Mouse (Mus musculus) ES-E14 (cell line): Measurements from ENCODE around the gene Wnt7a. TPM values are rescaled to one million over a fixed set of nuclear protein-coding genes. Genes with fewer than 3 reads are reported as not detected.

Source experiments
- DNase-seq: peaks from one replicate; pipeline ENCODE4 v3.0.0-alpha.2; 2013; ENCODE audit warnings: low read depth, low spot score
- H3K27ac ChIP-seq: 2 replicates; pipeline ENCODE4 v1.5.1; 2012; ENCODE audit warnings: low read depth, mild to moderate bottlenecking, low read length, moderate library complexity, mixed read lengths; ENCODE audit not compliant: poor library complexity, insufficient read depth, severe bottlenecking
- H3K36me3 ChIP-seq: 2 replicates; pipeline ENCODE4 v1.6.1; 2012; ENCODE audit warnings: mild to moderate bottlenecking, low read length, moderate library complexity, mixed read lengths; ENCODE audit not compliant: control insufficient read depth, poor library complexity, insufficient read depth, severe bottlenecking
- H3K4me1 ChIP-seq, 2 experiments: fragments of 150-350 bp in 1 of 2; sonication (generic) in 1 of 2; 2 replicates each; pipeline ENCODE4 v1.6.1; 2012; ENCODE audit warnings: low read length in 2 of 2, mild to moderate bottlenecking in 1 of 2, mixed read lengths in 1 of 2; ENCODE audit not compliant: control insufficient read depth in 2 of 2, insufficient read depth in 2 of 2, poor library complexity in 1 of 2
- H3K4me3 ChIP-seq, 2 experiments: fragments of 150-350 bp in 1 of 2; sonication (generic) in 1 of 2; 2 replicates each; pipeline ENCODE4 v1.5.1; 2012; ENCODE audit warnings: low read length in 2 of 2, low read depth in 1 of 2, mild to moderate bottlenecking in 1 of 2, mixed read lengths in 1 of 2; ENCODE audit not compliant: insufficient read depth in 1 of 2, poor library complexity in 1 of 2, severe bottlenecking in 1 of 2
- H3K9ac ChIP-seq: 2 replicates; pipeline ENCODE4 v1.6.1; 2012; ENCODE audit warnings: low read depth, mild to moderate bottlenecking, low read length, mixed read lengths; ENCODE audit not compliant: poor library complexity, insufficient read depth, severe bottlenecking
- H3K9me3 ChIP-seq: fragments of 150-350 bp; sonication (generic); 2 replicates; pipeline ENCODE4 v1.6.1; 2012; ENCODE audit warnings: low read depth, mild to moderate bottlenecking, low read length; ENCODE audit not compliant: control insufficient read depth, insufficient read depth
- CHD2 ChIP-seq: IDR thresholded peaks from 2 replicates; pipeline ENCODE4 v1.6.1; 2014; ENCODE audit warnings: mild to moderate bottlenecking, low read depth, low read length, inconsistent platforms
- HCFC1 ChIP-seq: IDR thresholded peaks from 2 replicates; pipeline ENCODE4 v1.6.1; 2012; ENCODE audit warnings: low read length, inconsistent platforms, borderline replicate concordance; ENCODE audit not compliant: insufficient read depth
- MAFK ChIP-seq: IDR thresholded peaks from 2 replicates; pipeline ENCODE4 v1.6.1; 2014; ENCODE audit warnings: mild to moderate bottlenecking, low read depth, low read length, inconsistent platforms; ENCODE audit not compliant: insufficient read depth
- ZC3H11A ChIP-seq: IDR thresholded peaks from 2 replicates; pipeline ENCODE4 v1.6.1; 2012; ENCODE audit warnings: low read depth, mild to moderate bottlenecking, inconsistent platforms, low read length, borderline replicate concordance
- ZNF384 ChIP-seq: IDR thresholded peaks from 2 replicates; pipeline ENCODE4 v1.6.1; 2012; ENCODE audit warnings: low read depth, low read length, inconsistent platforms
- in situ Hi-C, 2 experiments: fragments of 600-800 bp; cut with MboI; formaldehyde crosslinking; loops; one replicate each; pipeline ENCODE4 v1.15.1; 2025; ENCODE audit warnings: low sequenced_read_pairs in 2 of 2, inconsistent platforms in 1 of 2; ENCODE audit not compliant: unreplicated experiment in 2 of 2
- total RNA-seq: library from RNA; depleted of rRNA; stranded (reverse); fragments of 300-350 nt; gene quantifications from 2 replicates; pipeline ENCODE4 v1.2.3, GENCODE M21; 2012

Wnt7a gene
- total RNA-seq, 1 experiment, result 1.0 TPM

DNA sequence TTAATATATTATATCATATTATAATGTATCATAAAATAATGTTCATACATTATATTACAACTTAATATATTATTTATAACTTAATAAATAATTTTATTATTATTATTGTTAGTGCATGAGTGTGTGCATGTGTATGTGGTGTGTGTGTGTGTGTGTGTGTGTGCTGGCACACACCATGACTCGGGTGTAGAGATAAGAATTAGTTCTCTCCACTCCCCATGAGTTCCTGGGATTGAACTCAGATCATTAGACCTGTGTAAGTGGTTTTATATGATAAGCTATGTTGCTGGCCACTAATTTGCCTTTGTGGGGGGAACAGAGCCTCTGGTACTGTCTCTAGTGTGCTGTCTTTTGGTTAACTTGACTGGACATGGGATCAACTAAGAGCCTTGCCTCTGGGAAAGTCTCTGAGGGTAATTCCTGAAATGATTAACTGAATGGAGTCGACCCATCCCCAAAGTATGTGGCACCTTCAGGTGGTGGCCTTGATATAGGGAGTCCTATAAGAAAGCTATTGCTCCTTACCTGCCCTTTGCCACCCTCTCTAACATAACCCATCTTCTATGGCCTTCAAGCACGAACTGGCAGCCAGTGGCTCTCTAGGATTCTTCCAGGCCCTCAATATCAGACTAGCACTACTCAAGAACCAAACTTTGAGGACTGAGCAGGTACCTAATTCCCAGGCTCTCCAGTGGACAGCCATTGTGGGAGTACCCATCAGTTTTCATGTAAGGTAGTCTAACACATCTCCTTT lies 38.5 kb upstream of the Wnt7a start:
- H3K9me3 ChIP-seq, result no peaks in the 10 kb centered on the region
- H3K9ac ChIP-seq, result no peak overlapping the region
- 0 out of 4 replicates have a peak, but pooled peaks cover 0 to 2% of the 10 kb centered on the region in 2 experiments for H3K4me1 ChIP-seq
- TF ChIP-seq ZNF384, result no peak
- TF ChIP-seq CHD2, result no peak
- no peak for TF ChIP-seq HCFC1
- no peak for TF ChIP-seq ZC3H11A
- no peak for DNase-seq
- no peak overlapping the region for H3K4me3 ChIP-seq
- in situ Hi-C loops, result no loop called here
- no peak overlapping the region for H3K27ac ChIP-seq
- H3K36me3 ChIP-seq, result no peaks in the 10 kb centered on the region

DNA sequence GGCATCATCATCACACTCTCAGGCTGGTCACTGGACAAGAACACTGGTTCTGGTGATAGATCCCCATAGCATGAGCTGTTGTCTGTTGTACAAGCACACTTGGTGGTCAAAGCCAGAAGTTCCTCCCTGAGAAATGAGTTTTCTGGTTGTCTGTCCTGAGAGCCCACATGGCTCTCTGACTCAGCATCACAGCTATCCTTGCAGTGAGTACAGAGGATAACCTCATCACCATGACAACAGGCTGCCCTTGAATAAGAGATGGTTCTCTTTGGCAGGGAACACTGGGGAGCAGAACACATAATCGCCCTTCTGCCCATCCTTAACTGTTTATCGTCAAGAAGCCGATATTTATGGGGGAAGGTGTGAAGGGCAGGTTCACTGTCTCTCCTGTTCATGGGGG lies 34.2 kb upstream of the Wnt7a start:
- Histone ChIP-seq H3K9me3 (no peaks in the 10 kb centered on the region), H3K4me3 (no peak overlapping the region), H3K36me3 (no peaks in the 10 kb centered on the region), H3K9ac (no peak overlapping the region), H3K4me1 (peaks cover 0 to 3% of the 10 kb centered on the region in 2 experiments; a peak in 1 of 4 replicates), H3K27ac (no peak overlapping the region)
- in situ Hi-C loops, result no loop called here
- DNase-seq, result no peak
- TF ChIP-seq HCFC1 (no peak), ZC3H11A (no peak), CHD2 (no peak), MAFK (no peak), ZNF384 (no peak)

DNA sequence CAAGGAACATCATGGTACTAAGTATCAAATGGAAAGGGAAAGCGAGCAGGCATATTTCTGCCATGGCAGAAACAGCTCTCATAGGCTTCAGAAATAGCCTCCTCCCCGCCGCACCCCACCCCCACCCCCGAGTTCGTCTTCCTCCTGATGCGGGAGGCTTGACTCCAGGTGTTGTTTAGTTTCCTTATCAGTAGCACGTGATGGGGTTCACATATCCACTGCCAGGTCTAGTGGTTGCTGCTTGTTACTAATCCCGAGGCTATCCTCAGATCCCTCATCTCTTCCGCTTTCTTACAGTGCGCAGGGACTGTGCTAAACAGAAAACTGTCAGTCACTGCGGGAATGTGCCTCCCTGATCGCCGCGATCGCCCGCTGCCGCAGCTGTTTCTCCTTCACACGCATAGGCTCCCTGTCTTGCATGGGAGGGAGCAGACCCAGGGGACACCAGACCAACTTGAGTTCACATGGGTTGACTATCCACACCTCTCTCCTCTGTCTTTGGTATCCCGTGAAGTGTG lies 30.0 kb upstream of the Wnt7a start:
- Histone ChIP-seq H3K9ac (peak overlapping the region; percentile 94), H3K4me1 (peaks cover 2 to 3% of the 10 kb centered on the region in 2 experiments; a peak in 2 of 4 replicates), H3K4me3 (peak overlapping the region; percentile 92 to 97), H3K27ac (no peak overlapping the region), H3K36me3 (no peaks in the 10 kb centered on the region), H3K9me3 (no peaks in the 10 kb centered on the region)
- DNase-seq, result no peak
- in situ Hi-C loops, result no loop called here
- no peak for TF ChIP-seq ZNF384
- no peak for TF ChIP-seq ZC3H11A
- TF ChIP-seq MAFK, result no peak
- TF ChIP-seq CHD2, result no peak
- no peak for TF ChIP-seq HCFC1

- Histone ChIP-seq H3K4me1 (peaks cover 2 to 3% of the 10 kb centered on the region in 2 experiments; a peak in 2 of 4 replicates), H3K27ac (no peak overlapping the region)
Observed at GRCm38 (mm10) chr6:91440474-91441144, 29.4 kb upstream of the Wnt7a start.

More at GRCm38 (mm10) chr6:91440474-91441144, 29.4 kb upstream of the Wnt7a start:
- DNase-seq, result peak; percentile 94
- in situ Hi-C loops, result no loop called here
- Histone ChIP-seq H3K4me3 (peak overlapping the region; percentile 92 to 97), H3K36me3 (no peaks in the 10 kb centered on the region), H3K9ac (peak overlapping the region; percentile 94), H3K9me3 (no peaks in the 10 kb centered on the region)
- TF ChIP-seq ZC3H11A (peak; percentile 51; the same call in 1 of the 2 replicates), MAFK (no peak), HCFC1 (peak; percentile 88), CHD2 (0 out of 2 replicates have a peak, but pooled peaks have one; percentile 39), ZNF384 (no peak)
